Mouse (Mus musculus) embryonic facial prominence, embryonic 10.5 days (tissue): Measurements from ENCODE around the gene Prkn. TPM values are rescaled to one million over a fixed set of nuclear protein-coding genes. Genes with fewer than 3 reads are reported as not detected.

Experiments used
- DNase-seq: peaks from one replicate; pipeline ENCODE4 v3.0.0-alpha.2; 2017; ENCODE audit warnings: low spot score
- H3K27ac ChIP-seq: fragments of 300-500 bp; sonication (generic); replicated peaks from 2 replicates; pipeline ENCODE4 v1.5.1; 2016; ENCODE audit warnings: mild to moderate bottlenecking
- H3K27me3 ChIP-seq: fragments of 300-500 bp; sonication (generic); replicated peaks from 2 replicates; pipeline ENCODE4 v1.6.1; 2016; ENCODE audit warnings: low read depth, mild to moderate bottlenecking; ENCODE audit not compliant: poor library complexity, severe bottlenecking
- H3K36me3 ChIP-seq: fragments of 300-500 bp; sonication (generic); replicated peaks from 2 replicates; pipeline ENCODE4 v1.6.1; 2016; ENCODE audit warnings: mild to moderate bottlenecking, moderate library complexity
- H3K4me1 ChIP-seq: fragments of 300-500 bp; sonication (generic); 2 replicates; pipeline ENCODE4 v1.6.1; 2016
- H3K4me3 ChIP-seq: fragments of 300-500 bp; sonication (generic); 2 replicates; pipeline ENCODE4 v1.5.1; 2016; ENCODE audit warnings: mild to moderate bottlenecking, moderate library complexity
- H3K9me3 ChIP-seq: fragments of 300-500 bp; sonication (generic); 2 replicates; pipeline ENCODE4 v1.6.1; 2016; ENCODE audit warnings: mild to moderate bottlenecking
- WGBS: fragments of 180-500 bp; shearing (Covaris S2); methylation state at CpG from one replicate; pipeline ENCODE4 v1.1.7; 2016; 5-methylcytosine and 5-hydroxymethylcytosine counted together
- polyA plus RNA-seq: library from polyadenylated mRNA; unstranded; fragments of >200 nt; fragmentation: Nextera tagmentation; extraction: Ambion mirVana; gene quantifications from 2 replicates; pipeline ENCODE4 v1.2.1, GENCODE M21; 2016

Prkn gene
- polyA plus RNA-seq, 1 experiment from 2014 or later, result 1.1 TPM

DNA sequence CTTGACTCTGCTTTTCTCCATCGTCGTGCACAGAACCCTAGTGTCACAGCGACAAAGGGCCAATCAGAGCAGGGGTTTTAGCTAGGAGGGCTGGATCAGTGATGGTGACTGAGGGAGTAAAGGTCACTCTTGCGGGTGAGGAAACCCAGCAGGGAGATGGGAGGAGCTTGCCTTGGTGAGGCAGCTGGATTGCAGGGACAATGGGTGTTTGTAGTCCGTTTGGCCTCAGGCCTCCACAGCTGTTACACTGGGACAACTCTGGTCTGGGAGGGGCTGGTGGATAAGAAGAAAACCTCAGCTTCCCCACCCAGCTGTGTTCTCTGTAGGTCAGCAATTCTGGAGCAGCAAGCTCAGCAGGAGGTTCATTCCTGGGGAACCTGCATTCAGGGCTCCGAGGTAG is 252.7 kb downstream of the Prkn start:
- Histone ChIP-seq H3K4me1 (peaks cover 12% of the 10 kb centered on the region), H3K27me3 (no peaks in the 10 kb centered on the region), H3K27ac (peak overlapping the region; percentile 63), H3K9me3 (peaks cover 3% of the 10 kb centered on the region; the same call in 1 of the 2 replicates), H3K36me3 (no peaks in the 10 kb centered on the region), H3K4me3 (no peak overlapping the region)
- peak; percentile 74 for DNase-seq
- 15% methylated on average over 6 of the region's 6 CpGs for whole genome bisulfite sequencing

DNA sequence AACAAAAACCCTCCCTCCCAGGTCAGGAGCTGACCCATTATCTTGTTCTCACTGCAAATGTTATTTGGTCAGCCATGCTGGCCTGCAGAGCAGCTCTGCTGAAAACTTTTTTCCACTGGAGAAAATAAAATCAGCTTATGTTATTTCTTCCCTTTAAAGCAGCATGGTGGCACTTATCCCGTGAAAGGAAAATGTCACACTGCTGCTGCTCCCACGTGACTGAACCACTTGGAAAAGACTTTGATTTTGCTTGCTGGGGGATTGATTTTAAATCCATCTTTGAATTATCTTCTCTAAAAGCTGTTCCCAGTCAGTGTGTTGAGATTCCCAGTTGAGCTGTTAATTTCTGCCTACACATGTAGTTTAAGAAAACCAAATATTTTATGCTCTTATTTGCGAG is 253.1 kb downstream of the Prkn start:
- 39% methylated on average over 3 of the region's 3 CpGs for WGBS
- H3K27ac ChIP-seq, result peak overlapping the region; percentile 63

GRCm38 (mm10) chr17:11107007-11107406 is 266.8 kb downstream of the Prkn start:
- DNase-seq, result no peak
- Histone ChIP-seq H3K27ac (no peak overlapping the region), H3K36me3 (no peaks in the 10 kb centered on the region), H3K27me3 (no peaks in the 10 kb centered on the region), H3K4me3 (no peak overlapping the region), H3K4me1 (no peaks in the 10 kb centered on the region), H3K9me3 (peaks cover 5% of the 10 kb centered on the region; the same call in 1 of the 2 replicates)
- WGBS, result 86% methylated on average over 3 of the region's 3 CpGs

More for the DNA sequence above, 253.1 kb downstream of the Prkn start:
- Histone ChIP-seq H3K36me3 (no peaks in the 10 kb centered on the region), H3K4me3 (no peak overlapping the region), H3K27me3 (no peaks in the 10 kb centered on the region), H3K9me3 (peaks cover 3% of the 10 kb centered on the region; the same call in 1 of the 2 replicates), H3K4me1 (peaks cover 10% of the 10 kb centered on the region)
- DNase-seq, result no peak

DNA sequence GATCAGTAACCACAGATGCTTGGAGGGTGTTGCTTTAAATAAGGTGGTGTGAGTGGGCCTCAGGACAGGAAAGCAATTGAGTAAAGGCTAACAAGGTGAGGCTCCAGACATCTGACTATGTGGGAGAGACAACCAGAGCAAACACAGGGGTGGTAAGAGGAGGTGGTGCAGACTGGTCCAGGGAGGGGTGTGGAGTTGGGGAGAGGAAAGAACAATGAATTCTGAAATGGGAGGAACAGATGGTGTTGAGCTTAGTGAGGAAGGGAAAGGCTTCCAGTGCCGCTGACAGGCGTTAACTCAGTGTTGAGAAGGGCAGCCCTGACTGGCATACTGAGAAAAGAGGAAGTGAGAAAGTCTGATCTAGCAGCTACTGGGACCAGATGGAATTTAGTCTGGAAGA is 267.7 kb downstream of the Prkn start:
- Histone ChIP-seq H3K9me3 (peaks cover 5% of the 10 kb centered on the region; the same call in 1 of the 2 replicates), H3K27me3 (no peaks in the 10 kb centered on the region), H3K4me1 (no peaks in the 10 kb centered on the region), H3K27ac (no peak overlapping the region), H3K4me3 (no peak overlapping the region), H3K36me3 (no peaks in the 10 kb centered on the region)
- no peak for DNase-seq
- WGBS, result 82% methylated on average over 2 of the region's 2 CpGs

- no peaks in the 10 kb centered on the region for H3K27me3 ChIP-seq
- no peaks in the 10 kb centered on the region for H3K36me3 ChIP-seq
- H3K9me3 ChIP-seq, result no peaks in the 10 kb centered on the region
- no peak for DNase-seq
- no peaks in the 10 kb centered on the region for H3K4me1 ChIP-seq
- WGBS, result 80% methylated on average over 10 of the region's 10 CpGs
- H3K27ac ChIP-seq, result no peak overlapping the region
- no peak overlapping the region for H3K4me3 ChIP-seq
Measured at GRCm38 (mm10) chr17:11117508-11117907, 277.3 kb downstream of the Prkn start.

DNA sequence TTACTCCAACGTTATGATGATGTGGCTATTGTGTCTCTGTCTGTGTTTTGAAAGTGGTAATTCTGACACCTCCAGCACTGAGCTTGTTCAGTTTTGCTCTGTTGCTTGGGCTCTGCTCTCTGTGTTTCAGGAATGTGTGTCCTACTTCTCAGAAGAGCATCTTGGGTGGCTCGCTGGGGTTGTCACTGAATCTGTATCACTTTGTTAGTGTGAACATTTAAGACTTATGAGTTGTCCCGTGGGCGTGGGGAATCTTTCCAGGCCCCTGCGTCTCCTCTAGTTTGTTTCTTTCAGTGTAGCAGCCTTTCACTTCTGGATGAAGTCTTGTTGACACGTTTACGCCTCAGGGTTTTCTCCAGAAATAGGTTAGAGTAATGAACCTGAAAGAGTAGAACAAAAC is 283.9 kb downstream of the Prkn start:
- 83% methylated on average over 7 of the region's 7 CpGs for WGBS
- Histone ChIP-seq H3K4me3 (no peak overlapping the region), H3K27me3 (no peaks in the 10 kb centered on the region), H3K4me1 (no peaks in the 10 kb centered on the region), H3K27ac (no peak overlapping the region), H3K36me3 (no peaks in the 10 kb centered on the region), H3K9me3 (no peaks in the 10 kb centered on the region)
- no peak for DNase-seq

GRCm38 (mm10) chr17:11127217-11127616 is 287.0 kb downstream of the Prkn start:
- no peak for DNase-seq
- Histone ChIP-seq H3K4me1 (no peaks in the 10 kb centered on the region), H3K4me3 (no peak overlapping the region), H3K36me3 (no peaks in the 10 kb centered on the region), H3K27ac (no peak overlapping the region), H3K9me3 (no peaks in the 10 kb centered on the region), H3K27me3 (no peaks in the 10 kb centered on the region)
- WGBS, result 89% methylated on average over 1 of the region's 1 CpGs

DNA sequence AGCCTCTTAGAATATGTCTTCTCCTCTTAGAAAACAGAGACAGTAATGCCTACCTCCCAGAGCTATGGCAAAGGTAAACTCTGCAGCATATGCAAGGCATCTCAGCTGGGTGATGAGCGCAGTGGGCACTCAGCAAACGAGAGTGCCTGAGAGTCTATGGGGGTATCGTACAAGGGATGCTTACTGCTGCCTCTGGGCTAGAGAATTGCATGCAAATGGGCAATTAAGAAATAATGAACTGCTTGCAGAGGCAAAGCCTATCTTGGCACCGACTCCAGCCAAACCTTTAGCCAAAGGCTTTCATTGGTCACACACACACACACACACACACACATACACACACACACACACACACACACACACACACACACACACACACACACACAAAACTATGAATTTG is 290.7 kb downstream of the Prkn start:
- H3K27ac ChIP-seq, result no peak overlapping the region
- WGBS, result 85% methylated on average over 4 of the region's 4 CpGs
- H3K4me1 ChIP-seq, result no peaks in the 10 kb centered on the region
- no peaks in the 10 kb centered on the region for H3K36me3 ChIP-seq
- no peak for DNase-seq
- H3K9me3 ChIP-seq, result no peaks in the 10 kb centered on the region
- no peak overlapping the region for H3K4me3 ChIP-seq
- no peaks in the 10 kb centered on the region for H3K27me3 ChIP-seq

GRCm38 (mm10) chr17:11142321-11142720 is 302.1 kb downstream of the Prkn start:
- Histone ChIP-seq H3K27me3 (no peaks in the 10 kb centered on the region), H3K36me3 (no peaks in the 10 kb centered on the region), H3K9me3 (no peaks in the 10 kb centered on the region), H3K4me3 (no peak overlapping the region), H3K27ac (no peak overlapping the region), H3K4me1 (no peaks in the 10 kb centered on the region)
- no peak for DNase-seq
- WGBS, result 88% methylated on average over 5 of the region's 5 CpGs

DNA sequence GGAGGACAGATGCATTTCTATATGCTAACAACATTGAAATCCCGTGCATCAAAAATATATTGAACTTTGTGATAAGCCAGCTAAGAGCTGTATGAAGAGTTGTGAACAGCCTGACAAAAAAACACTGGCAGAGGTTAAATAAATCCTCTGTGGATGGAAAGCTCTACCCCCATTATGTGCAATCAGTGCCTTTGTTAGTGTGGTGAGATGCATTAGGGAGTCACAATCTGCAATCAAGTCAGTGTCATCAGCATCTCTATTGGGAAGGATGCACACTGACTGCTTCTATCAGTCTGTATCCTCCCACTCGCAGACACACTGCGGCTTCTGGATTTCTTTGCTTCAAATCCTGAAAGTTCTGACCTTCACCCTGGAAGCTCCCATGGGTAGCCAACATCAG is 315.9 kb downstream of the Prkn start:
- no peak for DNase-seq
- Histone ChIP-seq H3K9me3 (no peaks in the 10 kb centered on the region), H3K36me3 (no peaks in the 10 kb centered on the region), H3K27me3 (no peaks in the 10 kb centered on the region), H3K27ac (no peak overlapping the region), H3K4me3 (no peak overlapping the region), H3K4me1 (no peaks in the 10 kb centered on the region; the same call in 1 of the 2 replicates)
- 89% methylated on average over 3 of the region's 3 CpGs for WGBS

GRCm38 (mm10) chr17:11157536-11157935 is 317.4 kb downstream of the Prkn start:
- no peaks in the 10 kb centered on the region for H3K9me3 ChIP-seq
- no peaks in the 10 kb centered on the region for H3K27me3 ChIP-seq
- 86% methylated on average over 7 of the region's 7 CpGs for WGBS
- H3K27ac ChIP-seq, result no peak overlapping the region
- H3K4me1 ChIP-seq, result no peaks in the 10 kb centered on the region; the same call in 1 of the 2 replicates
- H3K4me3 ChIP-seq, result no peak overlapping the region
- no peaks in the 10 kb centered on the region for H3K36me3 ChIP-seq
- no peak for DNase-seq

DNA sequence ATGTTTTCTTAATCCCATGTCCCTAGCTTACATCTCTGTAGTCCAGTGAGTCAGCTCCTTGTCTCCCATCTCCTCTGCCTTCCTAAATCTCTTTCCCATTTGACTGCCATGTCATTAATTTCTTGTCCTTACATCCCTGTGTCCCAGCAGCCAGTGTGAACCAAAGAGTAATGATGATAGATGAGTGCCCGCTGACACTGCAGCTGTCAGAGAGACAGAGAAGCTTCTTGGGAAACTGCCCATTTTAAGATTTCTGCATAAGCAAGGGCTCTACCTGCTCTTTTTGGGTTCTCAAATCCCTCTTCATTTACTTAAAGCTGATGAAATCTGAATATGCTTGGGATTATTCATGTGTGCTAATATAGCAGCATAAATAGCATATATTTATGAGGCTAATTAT is 321.3 kb downstream of the Prkn start:
- 87% methylated on average over 1 of the region's 1 CpGs for WGBS
- H3K4me3 ChIP-seq, result no peak overlapping the region
- no peaks in the 10 kb centered on the region for H3K27me3 ChIP-seq
- DNase-seq, result no peak
- H3K9me3 ChIP-seq, result no peaks in the 10 kb centered on the region
- H3K4me1 ChIP-seq, result no peaks in the 10 kb centered on the region; the same call in 1 of the 2 replicates
- H3K27ac ChIP-seq, result no peak overlapping the region
- H3K36me3 ChIP-seq, result no peaks in the 10 kb centered on the region

GRCm38 (mm10) chr17:11162770-11163169 is 322.6 kb downstream of the Prkn start:
- no peaks in the 10 kb centered on the region for H3K36me3 ChIP-seq
- H3K4me1 ChIP-seq, result no peaks in the 10 kb centered on the region; the same call in 1 of the 2 replicates
- H3K9me3 ChIP-seq, result no peaks in the 10 kb centered on the region
- no peak overlapping the region for H3K4me3 ChIP-seq
- no peaks in the 10 kb centered on the region for H3K27me3 ChIP-seq
- WGBS, result 89% methylated on average over 3 of the region's 3 CpGs
- no peak for DNase-seq
- no peak overlapping the region for H3K27ac ChIP-seq

DNA sequence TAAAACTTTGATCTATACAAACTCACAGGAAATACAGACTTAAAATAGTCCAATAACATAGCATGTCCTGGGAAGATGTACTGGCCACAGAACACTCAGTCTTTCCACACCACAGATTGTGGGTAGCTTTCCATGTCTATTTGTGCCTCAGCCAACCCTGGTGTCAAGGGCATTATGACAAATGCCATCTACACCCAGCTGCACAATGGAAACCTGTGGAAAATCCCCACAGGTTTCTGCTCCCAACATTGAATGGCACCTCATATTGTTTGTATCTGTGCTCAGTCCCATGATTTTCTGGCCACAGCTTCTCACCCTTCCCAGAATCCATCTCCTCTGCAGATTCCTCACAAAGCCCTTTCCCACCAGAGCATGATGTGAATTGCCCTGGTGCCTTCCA is 347.2 kb downstream of the Prkn start:
- DNase-seq, result no peak
- Histone ChIP-seq H3K27me3 (no peaks in the 10 kb centered on the region), H3K27ac (no peak overlapping the region), H3K4me1 (no peaks in the 10 kb centered on the region), H3K36me3 (no peaks in the 10 kb centered on the region), H3K9me3 (no peaks in the 10 kb centered on the region), H3K4me3 (no peak overlapping the region)
